Mouse (Mus musculus): ENCODE results near the gene Rac1. TPM values are rescaled to one million over a fixed set of nuclear protein-coding genes. Genes with fewer than 3 reads are reported as not detected.

The Rac1 gene
- polyA plus RNA-seq, 1 experiment: 245 TPM

- H3K27me3 ChIP-seq (ENCODE audit: control insufficient read depth, insufficient read depth, insufficient read length): no peaks in the 10 kb centered on the region
- H3K4me3 ChIP-seq: peak overlapping the region; percentile 86
- peaks cover 61% of the 10 kb centered on the region for H3K79me2 ChIP-seq (ENCODE audit: control insufficient read depth, insufficient read depth)
- peak overlapping the region; percentile 57 for H3ac ChIP-seq (ENCODE audit: control insufficient read depth, insufficient read length)
- TF ChIP-seq TCF12 (IDR thresholded peaks at IDR 0.05; ENCODE audit: insufficient read depth, poor library complexity, severe bottlenecking) (no peak), MYOG (IDR thresholded peaks at IDR 0.05; ENCODE audit: control insufficient read depth in 1 of 3, insufficient read depth in 1 of 3, insufficient read length in 2 of 3, low read depth in 2 of 3) (no peak), MAX (IDR thresholded peaks at IDR 0.05; ENCODE audit: low read depth) (no peak)
- H3K4me2 ChIP-seq (ENCODE audit: low read depth): peak overlapping the region; percentile 69
- no peaks in the 10 kb centered on the region for H3K36me3 ChIP-seq (ENCODE audit: control insufficient read depth, insufficient read depth)
Observed at GRCm38 (mm10) chr5:143526698-143527331, 1.0 kb downstream of the Rac1 start.

- H3K4me2 ChIP-seq (ENCODE audit: low read depth): peak overlapping the region; percentile 69
- no peaks in the 10 kb centered on the region for H3K36me3 ChIP-seq (ENCODE audit: control insufficient read depth, insufficient read depth)
- H3ac ChIP-seq (ENCODE audit: control insufficient read depth, insufficient read length): no peak overlapping the region
- no peaks in the 10 kb centered on the region for H3K27me3 ChIP-seq (ENCODE audit: control insufficient read depth, insufficient read depth, insufficient read length)
- H3K79me2 ChIP-seq (ENCODE audit: control insufficient read depth, insufficient read depth): peaks cover 73% of the 10 kb centered on the region
- peak overlapping the region; percentile 86 for H3K4me3 ChIP-seq
- no peak for TF ChIP-seq USF1 (IDR thresholded peaks at IDR 0.05; ENCODE audit: low read depth)
- TF ChIP-seq REST (IDR thresholded peaks at IDR 0.05; ENCODE audit: insufficient read depth, insufficient read length): no peak
- TF ChIP-seq CEBPB (IDR thresholded peaks at IDR 0.05; ENCODE audit: insufficient read depth, poor library complexity, severe bottlenecking): no peak
- TF ChIP-seq MAX (IDR thresholded peaks at IDR 0.05; ENCODE audit: low read depth): no peak
- TF ChIP-seq MYOG (IDR thresholded peaks at IDR 0.05; ENCODE audit: control insufficient read depth in 1 of 3, insufficient read depth in 1 of 3, insufficient read length in 2 of 3, low read depth in 2 of 3): no peak
- TF ChIP-seq E2F4 (IDR thresholded peaks at IDR 0.05; ENCODE audit: insufficient read depth): no peak
- no peak for TF ChIP-seq TCF3 (IDR thresholded peaks at IDR 0.05; ENCODE audit: insufficient read length, low read depth)
- TF ChIP-seq SRF (IDR thresholded peaks at IDR 0.05; ENCODE audit: control insufficient read depth, insufficient read length, low read depth): no peak
- TF ChIP-seq POLR2AphosphoS2 (IDR thresholded peaks at IDR 0.05; ENCODE audit: insufficient read length, low read depth): no peak
- TF ChIP-seq POLR2A (IDR thresholded peaks at IDR 0.05; ENCODE audit: insufficient read length, low read depth): no peak
- no peak for TF ChIP-seq MYOD1 (IDR thresholded peaks at IDR 0.05; ENCODE audit: control insufficient read depth in 1 of 3, insufficient read length in 2 of 3, low read depth in 2 of 3)
- no peak for TF ChIP-seq TCF12 (IDR thresholded peaks at IDR 0.05; ENCODE audit: insufficient read depth, poor library complexity, severe bottlenecking)
Observed at GRCm38 (mm10) chr5:143525454-143526225, 2.2 kb downstream of the Rac1 start.

- peaks cover 92% of the 10 kb centered on the region for H3K79me2 ChIP-seq (ENCODE audit: control insufficient read depth, insufficient read depth)
- no peak overlapping the region for H3K4me2 ChIP-seq (ENCODE audit: low read depth)
- no peak overlapping the region for H3ac ChIP-seq (ENCODE audit: control insufficient read depth, insufficient read length)
- no peak overlapping the region for H3K4me3 ChIP-seq
- no peak for TF ChIP-seq MYOG (IDR thresholded peaks at IDR 0.05; ENCODE audit: control insufficient read depth in 1 of 3, insufficient read depth in 1 of 3, insufficient read length in 2 of 3, low read depth in 2 of 3)
- TF ChIP-seq POLR2A (IDR thresholded peaks at IDR 0.05; ENCODE audit: insufficient read length, low read depth): no peak
- no peak for TF ChIP-seq TCF3 (IDR thresholded peaks at IDR 0.05; ENCODE audit: insufficient read length, low read depth)
- TF ChIP-seq SRF (IDR thresholded peaks at IDR 0.05; ENCODE audit: control insufficient read depth, insufficient read length, low read depth): no peak
- TF ChIP-seq TCF12 (IDR thresholded peaks at IDR 0.05; ENCODE audit: insufficient read depth, poor library complexity, severe bottlenecking): no peak
- TF ChIP-seq E2F4 (IDR thresholded peaks at IDR 0.05; ENCODE audit: insufficient read depth): no peak
- no peak for TF ChIP-seq CEBPB (IDR thresholded peaks at IDR 0.05; ENCODE audit: insufficient read depth, poor library complexity, severe bottlenecking)
- no peak for TF ChIP-seq USF1 (IDR thresholded peaks at IDR 0.05; ENCODE audit: low read depth)
- no peak for TF ChIP-seq MAX (IDR thresholded peaks at IDR 0.05; ENCODE audit: low read depth)
- no peak for TF ChIP-seq MYOD1 (IDR thresholded peaks at IDR 0.05; ENCODE audit: control insufficient read depth in 1 of 3, insufficient read length in 2 of 3, low read depth in 2 of 3)
- no peaks in the 10 kb centered on the region for H3K27me3 ChIP-seq (ENCODE audit: control insufficient read depth, insufficient read depth, insufficient read length)
- H3K36me3 ChIP-seq (ENCODE audit: control insufficient read depth, insufficient read depth): no peaks in the 10 kb centered on the region
Observed at GRCm38 (mm10) chr5:143522882-143523281, 5.0 kb downstream of the Rac1 start.

- Histone ChIP-seq H3K36me3 (ENCODE audit: control insufficient read depth, insufficient read depth) (peaks cover 6% of the 10 kb centered on the region), H3K79me2 (ENCODE audit: control insufficient read depth, insufficient read depth) (peaks cover 97% of the 10 kb centered on the region), H3K27me3 (ENCODE audit: control insufficient read depth, insufficient read depth, insufficient read length) (no peaks in the 10 kb centered on the region), H3K4me2 (ENCODE audit: low read depth) (no peak overlapping the region), H3K4me3 (no peak overlapping the region), H3ac (ENCODE audit: control insufficient read depth, insufficient read length) (no peak overlapping the region)
- TF ChIP-seq E2F4 (IDR thresholded peaks at IDR 0.05; ENCODE audit: insufficient read depth) (no peak), CEBPB (IDR thresholded peaks at IDR 0.05; ENCODE audit: insufficient read depth, poor library complexity, severe bottlenecking) (no peak), USF1 (IDR thresholded peaks at IDR 0.05; ENCODE audit: low read depth) (no peak), MYOG (IDR thresholded peaks at IDR 0.05; ENCODE audit: control insufficient read depth in 1 of 3, insufficient read depth in 1 of 3, insufficient read length in 2 of 3, low read depth in 2 of 3) (no peak), SRF (IDR thresholded peaks at IDR 0.05; ENCODE audit: control insufficient read depth, insufficient read length, low read depth) (no peak), POLR2AphosphoS2 (IDR thresholded peaks at IDR 0.05; ENCODE audit: insufficient read length, low read depth) (no peak), MAX (IDR thresholded peaks at IDR 0.05; ENCODE audit: low read depth) (no peak)
Observed at GRCm38 (mm10) chr5:143520415-143520814, 7.4 kb downstream of the Rac1 start.
